Mouse (Mus musculus): ENCODE results near the gene Mto1.

DNA sequence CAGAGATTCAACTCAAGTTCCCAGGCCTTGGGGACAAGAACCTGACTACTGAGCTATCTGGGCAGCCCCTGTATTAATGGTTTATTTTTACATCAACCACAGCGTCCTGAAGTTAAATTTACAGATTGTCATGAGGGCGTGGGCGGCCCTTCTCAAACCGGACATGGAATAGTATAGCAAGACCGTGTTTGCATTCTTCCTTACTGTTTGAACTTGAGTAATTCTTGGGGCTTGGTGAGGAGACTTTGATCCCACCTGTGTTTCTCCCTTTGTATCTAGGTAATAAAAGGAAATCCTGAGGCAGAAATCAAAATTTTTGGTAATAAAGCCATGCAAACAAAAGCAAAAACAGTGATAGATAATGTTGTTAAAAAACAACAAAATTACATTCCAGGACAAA is 47.4 kb upstream of the Mto1 start:
- no peak for TF ChIP-seq GATA1 (IDR thresholded peaks at IDR 0.05; ENCODE audit: low read length)
- TF ChIP-seq TAL1 (IDR thresholded peaks at IDR 0.05; ENCODE audit: low read length), result no peak

All from erythroblast, embryonic 14.5 days (primary cell).